Mouse (Mus musculus): ENCODE measurements around the gene Tinagl1. TPM values are rescaled to one million over a fixed set of nuclear protein-coding genes. Genes with fewer than 3 reads are reported as not detected.

Gene Tinagl1
- total and polyA plus RNA-seq, 3 experiments, result 56.4 to 68.6 (median 61.9) TPM

DNA sequence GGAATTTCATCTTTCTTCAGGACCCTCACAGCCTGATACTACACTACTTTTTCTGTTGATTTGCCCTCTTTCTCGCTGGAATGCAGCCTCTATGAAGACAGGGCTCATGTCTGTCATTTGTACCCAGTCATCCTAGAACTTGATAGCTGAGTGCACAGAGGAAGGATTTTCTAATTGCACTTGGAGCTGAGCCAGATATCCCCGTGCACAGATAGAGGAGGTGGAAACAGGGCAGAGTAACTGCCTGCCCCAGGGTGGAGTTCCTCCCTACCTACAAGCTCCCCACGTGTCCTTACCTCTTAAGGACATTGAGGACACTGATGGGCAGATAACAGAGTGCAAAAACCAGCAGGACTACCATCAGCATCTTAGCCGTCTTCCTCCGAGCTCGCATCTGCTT is 41.5 kb downstream of the Tinagl1 start:
- DNase-seq, result no peak
- intact Hi-C loops (cut with DNase I), result no loop called here
- Histone ChIP-seq H3K27ac (no peak overlapping the region), H3K9ac (ENCODE audit: low read depth, low read length) (no peak overlapping the region), H3K36me3 (ENCODE audit: control insufficient read depth, insufficient read depth, low read length) (no peaks in the 10 kb centered on the region), H3K79me2 (replicated peaks; ENCODE audit: control insufficient read depth, insufficient read depth, low read length) (no peaks in the 10 kb centered on the region), H3K4me3 (no peak overlapping the region), H3K4me1 (ENCODE audit: control insufficient read depth, insufficient read depth, low read length) (no peaks in the 10 kb centered on the region; the same call in 1 of the 2 replicates), H3K27me3 (ENCODE audit: control insufficient read depth, insufficient read depth, low read length) (no peaks in the 10 kb centered on the region)
- TF ChIP-seq EP300 (IDR thresholded peaks at IDR 0.05; ENCODE audit: insufficient read depth, low read depth, low read length), result no peak
- TF ChIP-seq POLR2A (IDR thresholded peaks at IDR 0.05; ENCODE audit: insufficient read depth, low read depth, low read length), result no peak
- no peak for TF ChIP-seq CTCF (IDR thresholded peaks at IDR 0.05)
- WGBS, result 53% methylated on average over 6 of the region's 6 CpGs

DNA sequence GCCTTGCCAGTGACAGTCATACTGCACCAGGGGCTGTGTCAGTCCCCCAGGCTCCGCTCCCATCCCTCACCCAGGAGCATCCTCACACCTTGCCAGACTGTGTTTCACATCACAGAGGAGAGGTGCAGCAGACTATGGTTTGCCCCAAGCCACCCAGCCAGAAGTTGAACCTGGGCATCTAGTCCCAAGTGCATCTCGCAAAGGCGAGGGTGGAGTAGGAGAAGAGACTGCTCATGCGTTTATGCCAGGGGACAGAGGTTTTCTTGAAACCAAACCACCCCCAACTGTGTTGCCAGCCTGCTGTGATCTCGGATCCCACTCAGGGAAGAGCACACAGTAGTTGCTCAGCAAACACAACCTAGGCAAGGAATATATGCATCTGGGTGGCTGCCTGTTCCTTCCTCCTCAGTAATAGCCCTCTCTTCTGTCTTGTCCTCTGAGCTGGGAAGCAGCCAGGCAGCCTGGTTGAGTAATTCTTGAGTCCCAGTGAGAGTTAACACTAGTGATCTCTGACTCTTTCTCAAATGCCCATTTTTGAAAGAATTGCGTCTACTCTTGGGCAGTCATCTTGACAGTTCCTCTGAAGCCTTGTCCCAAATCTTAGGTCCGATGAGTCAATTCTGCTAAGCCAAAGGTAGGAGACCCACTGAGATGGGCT is 43.3 kb downstream of the Tinagl1 start:
- TF ChIP-seq POLR2A (IDR thresholded peaks at IDR 0.05; ENCODE audit: insufficient read depth, low read depth, low read length) (no peak), CTCF (IDR thresholded peaks at IDR 0.05) (no peak), EP300 (IDR thresholded peaks at IDR 0.05; ENCODE audit: insufficient read depth, low read depth, low read length) (no peak)
- H3K9ac ChIP-seq (ENCODE audit: low read depth, low read length), result no peak overlapping the region
- H3K4me1 ChIP-seq (ENCODE audit: control insufficient read depth, insufficient read depth, low read length), result no peaks in the 10 kb centered on the region
- no peak overlapping the region for H3K27ac ChIP-seq
- WGBS, result 94% methylated on average over 7 of the region's 7 CpGs
- no peak for DNase-seq
- intact Hi-C loops (cut with DNase I), result no loop called here
- H3K79me2 ChIP-seq (replicated peaks; ENCODE audit: control insufficient read depth, insufficient read depth, low read length), result no peaks in the 10 kb centered on the region
- H3K27me3 ChIP-seq (ENCODE audit: control insufficient read depth, insufficient read depth, low read length), result no peaks in the 10 kb centered on the region
- H3K4me3 ChIP-seq, result no peak overlapping the region
- no peaks in the 10 kb centered on the region for H3K36me3 ChIP-seq (ENCODE audit: control insufficient read depth, insufficient read depth, low read length)

GRCm38 (mm10) chr4:130130641-130131350 is 44.1 kb downstream of the Tinagl1 start:
- H3K27me3 ChIP-seq (ENCODE audit: control insufficient read depth, insufficient read depth, low read length), result no peaks in the 10 kb centered on the region
- intact Hi-C loops (cut with DNase I), result no loop called here
- no peaks in the 10 kb centered on the region for H3K36me3 ChIP-seq (ENCODE audit: control insufficient read depth, insufficient read depth, low read length)
- H3K27ac ChIP-seq, result no peak overlapping the region
- 66% methylated on average over 13 of the region's 13 CpGs for WGBS
- H3K4me1 ChIP-seq (ENCODE audit: control insufficient read depth, insufficient read depth, low read length), result no peaks in the 10 kb centered on the region
- no peak for TF ChIP-seq EP300 (IDR thresholded peaks at IDR 0.05; ENCODE audit: insufficient read depth, low read depth, low read length)
- no peak for TF ChIP-seq POLR2A (IDR thresholded peaks at IDR 0.05; ENCODE audit: insufficient read depth, low read depth, low read length)
- TF ChIP-seq CTCF (IDR thresholded peaks at IDR 0.05), result no peak
- DNase-seq, result no peak
- H3K4me3 ChIP-seq, result no peak overlapping the region
- H3K79me2 ChIP-seq (replicated peaks; ENCODE audit: control insufficient read depth, insufficient read depth, low read length), result no peaks in the 10 kb centered on the region
- no peak overlapping the region for H3K9ac ChIP-seq (ENCODE audit: low read depth, low read length)

GRCm38 (mm10) chr4:130130082-130130481 is 44.8 kb downstream of the Tinagl1 start:
- Histone ChIP-seq H3K4me3 (no peak overlapping the region), H3K27ac (no peak overlapping the region), H3K9ac (ENCODE audit: low read depth, low read length) (no peak overlapping the region), H3K36me3 (ENCODE audit: control insufficient read depth, insufficient read depth, low read length) (no peaks in the 10 kb centered on the region), H3K4me1 (ENCODE audit: control insufficient read depth, insufficient read depth, low read length) (no peaks in the 10 kb centered on the region), H3K27me3 (ENCODE audit: control insufficient read depth, insufficient read depth, low read length) (no peaks in the 10 kb centered on the region), H3K79me2 (replicated peaks; ENCODE audit: control insufficient read depth, insufficient read depth, low read length) (no peaks in the 10 kb centered on the region)
- DNase-seq, result no peak
- intact Hi-C loops (cut with DNase I), result no loop called here
- no peak for TF ChIP-seq POLR2A (IDR thresholded peaks at IDR 0.05; ENCODE audit: insufficient read depth, low read depth, low read length)
- no peak for TF ChIP-seq EP300 (IDR thresholded peaks at IDR 0.05; ENCODE audit: insufficient read depth, low read depth, low read length)
- WGBS, result 84% methylated on average over 10 of the region's 10 CpGs

DNA sequence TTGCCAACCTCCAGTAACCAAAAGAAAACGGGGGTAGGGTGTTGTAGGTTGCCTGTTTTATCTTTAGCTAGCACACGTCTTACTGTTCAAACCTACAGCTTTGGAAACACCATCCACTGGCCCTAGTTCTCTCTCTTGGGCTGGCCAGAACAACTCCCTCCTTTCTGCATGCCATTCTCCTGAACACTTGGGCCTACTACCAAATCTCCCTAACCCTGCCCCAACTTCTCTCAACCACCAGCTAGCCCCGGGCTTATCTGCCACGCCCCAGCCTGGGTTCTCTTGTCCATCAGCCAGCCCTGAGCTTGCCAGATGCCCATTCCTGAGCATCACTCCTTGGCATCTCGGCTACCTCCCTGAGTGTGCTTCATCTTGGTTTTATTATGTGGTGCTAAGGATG is 46.0 kb downstream of the Tinagl1 start:
- DNase-seq, result no peak
- Histone ChIP-seq H3K27ac (no peak overlapping the region), H3K4me3 (no peak overlapping the region), H3K9ac (ENCODE audit: low read depth, low read length) (no peak overlapping the region), H3K36me3 (ENCODE audit: control insufficient read depth, insufficient read depth, low read length) (no peaks in the 10 kb centered on the region), H3K27me3 (ENCODE audit: control insufficient read depth, insufficient read depth, low read length) (no peaks in the 10 kb centered on the region), H3K79me2 (replicated peaks; ENCODE audit: control insufficient read depth, insufficient read depth, low read length) (no peaks in the 10 kb centered on the region), H3K4me1 (ENCODE audit: control insufficient read depth, insufficient read depth, low read length) (no peaks in the 10 kb centered on the region)
- intact Hi-C loops (cut with DNase I), result no loop called here
- TF ChIP-seq POLR2A (IDR thresholded peaks at IDR 0.05; ENCODE audit: insufficient read depth, low read depth, low read length) (no peak), EP300 (IDR thresholded peaks at IDR 0.05; ENCODE audit: insufficient read depth, low read depth, low read length) (no peak), CTCF (IDR thresholded peaks at IDR 0.05) (no peak)
- WGBS, result 81% methylated on average over 5 of the region's 5 CpGs

GRCm38 (mm10) chr4:130125935-130126334 is 49.0 kb downstream of the Tinagl1 start:
- H3K27me3 ChIP-seq (ENCODE audit: control insufficient read depth, insufficient read depth, low read length), result no peaks in the 10 kb centered on the region
- no peaks in the 10 kb centered on the region for H3K79me2 ChIP-seq (replicated peaks; ENCODE audit: control insufficient read depth, insufficient read depth, low read length)
- intact Hi-C loops (cut with DNase I), result no loop called here
- no peak overlapping the region for H3K27ac ChIP-seq
- no peak for DNase-seq
- WGBS, result 72% methylated on average over 5 of the region's 5 CpGs
- H3K36me3 ChIP-seq (ENCODE audit: control insufficient read depth, insufficient read depth, low read length), result no peaks in the 10 kb centered on the region
- H3K4me3 ChIP-seq, result no peak overlapping the region
- H3K9ac ChIP-seq (ENCODE audit: low read depth, low read length), result no peak overlapping the region
- TF ChIP-seq CTCF (IDR thresholded peaks at IDR 0.05) (no peak), POLR2A (IDR thresholded peaks at IDR 0.05; ENCODE audit: insufficient read depth, low read depth, low read length) (no peak), EP300 (IDR thresholded peaks at IDR 0.05; ENCODE audit: insufficient read depth, low read depth, low read length) (no peak)
- H3K4me1 ChIP-seq (ENCODE audit: control insufficient read depth, insufficient read depth, low read length), result no peaks in the 10 kb centered on the region
